In genomic region chr16:34672822-34673221, GRCm38 (mm10) we compare ENCODE assay signal across 32 mouse cellular contexts. TPM values are rescaled to one million over a fixed set of nuclear protein-coding genes. Genes with fewer than 3 reads are reported as not detected.
DNase-seq lines count a peak whose midpoint lies in the region.
"Had no signal": no experiment of that assay in that cellular context is flagged by ENCODE, and none has a peak within 500 bp of the region (broad histone marks: within the 10 kb centered on the region; RNA-seq: fewer than 3 reads in every experiment).

No protein-coding gene starts in this region.

- H3K9me3 ChIP-seq in megakaryocyte, embryonic 14.5 days, result no peaks in the 10 kb centered on the region
- H3K9me3 ChIP-seq: forebrain, embryonic 10.5 days; heart, embryonic 12.5 days; hindbrain, embryonic 10.5 days had no signal

- DNase-seq in adrenal gland, adult 8-10 months, result peak; percentile 25
- no peak for DNase-seq in adrenal gland, adult 18-20 months (ENCODE audit: low spot score in 2 of 2)
- DNase-seq in urinary bladder, postnatal 14 days (ENCODE audit: low spot score), result peak; percentile 55
- DNase-seq in urinary bladder, postnatal 25 days (ENCODE audit: low spot score), result no peak
- DNase-seq in NIH3T3 (ENCODE audit: low read depth), result peak; percentile 5
- DNase-seq in spleen, postnatal 36 days (ENCODE audit: low spot score in 2 of 2), result no peak
- no peak for DNase-seq in kidney, postnatal 10 days
- DNase-seq: cerebellum, adult 11-12 months; cerebellum, postnatal 10 days; gastrocnemius, postnatal 10 days; heart, adult 11 months; heart, postnatal 10 days; kidney, postnatal 36 days had no signal

- peaks cover 20% of the 10 kb centered on the region for H3K27me3 ChIP-seq in megakaryocyte, embryonic 14.5 days (replicated peaks)

- H3K36me3 ChIP-seq in megakaryocyte, embryonic 14.5 days (replicated peaks; ENCODE audit: low read length), result no peaks in the 10 kb centered on the region
- H3K36me3 ChIP-seq: forebrain, embryonic 10.5 days; heart, embryonic 12.5 days; hindbrain, embryonic 10.5 days had no signal

- peaks cover 32% of the 10 kb centered on the region for H3K4me1 ChIP-seq in megakaryocyte, embryonic 14.5 days

- H3K4me3 ChIP-seq in megakaryocyte, embryonic 14.5 days (replicated peaks), result peak overlapping the region; percentile 71
- H3K4me3 ChIP-seq: forebrain, embryonic 10.5 days; heart, embryonic 12.5 days; hindbrain, embryonic 10.5 days had no signal

RNA-seq across cellular contexts. Expression of gene Ccdc14, which starts 17.6 kb away (rescaled TPM):
- total RNA-seq in adrenal gland, adult 8-10 months (2022), result 1 to 10 TPM; 2.7 to 6.3 (median 4.1) TPM
- total RNA-seq in adrenal gland, adult 18-20 months (2021), result 1 to 10 TPM; 1.9 to 2.0 TPM
- polyA plus RNA-seq in megakaryocyte, embryonic 14.5 days (2012; ENCODE audit: insufficient read depth, low replicate concordance), result 0.11 TPM in 1 of 2 replicates, not detected in the other

RNA-seq across cellular contexts. Expression of gene Ropn1, which starts 23.1 kb away (rescaled TPM):
- not detected for total RNA-seq in adrenal gland, adult 8-10 months (2022)
- not detected for total RNA-seq in adrenal gland, adult 18-20 months (2021)
- polyA plus RNA-seq in megakaryocyte, embryonic 14.5 days (2012; ENCODE audit: insufficient read depth, low replicate concordance), result not detected in 2 replicates
- total RNA-seq: gastrocnemius, postnatal 10 days; heart, postnatal 10 days; hindbrain, postnatal 0 days; midbrain, postnatal 0 days had no signal
- polyA plus RNA-seq: C2C12; embryonic facial prominence, embryonic 11.5 days; forebrain, embryonic 10.5 days; forebrain, embryonic 16.5 days; hindbrain, embryonic 10.5 days; intestine, postnatal 0 days; kidney, embryonic 14.5 days; limb, embryonic 14.5 days; liver, embryonic 14.5 days; macrophage; midbrain, embryonic 11.5 days; midbrain, postnatal 0 days; neural tube, embryonic 14.5 days; stomach, embryonic 16.5 days; thymus, postnatal 0 days; urinary bladder, adult 2 months had no signal

Comparison
In these comparisons a context has a peak if more than half of its experiments do, and no peak if none do; other contexts are left out.
1. DNase-seq: peak in adrenal gland, adult 8-10 months (single experiment), urinary bladder, postnatal 14 days (single experiment) and NIH3T3 (single experiment); none in adrenal gland, adult 18-20 months (0 of 2), urinary bladder, postnatal 25 days (single experiment), spleen, postnatal 36 days (0 of 2) and kidney, postnatal 10 days (single experiment).